Mouse (Mus musculus): ENCODE measurements around the gene Borcs6.

GRCm38 (mm10) chr11:69073951-69074775, 14.6 kb downstream of the Borcs6 start:
- TF ChIP-seq POLR2A (IDR thresholded peaks at IDR 0.05; ENCODE audit: borderline replicate concordance, extremely low read depth, insufficient read depth, insufficient read length, poor library complexity, severe bottlenecking): no peak
- TF ChIP-seq CTCF (IDR thresholded peaks at IDR 0.05; ENCODE audit: borderline replicate concordance, extremely low read depth, insufficient read depth, insufficient read length): no peak

Data from brain, embryonic 14.5 days (tissue).